Mouse (Mus musculus) ES-E14 (cell line): ENCODE data around the gene Enah.

ENCODE experiments used
- MAFK ChIP-seq: IDR thresholded peaks from 2 replicates; pipeline ENCODE4 v1.6.1; 2014; ENCODE audit warnings: mild to moderate bottlenecking, low read depth, low read length, inconsistent platforms; ENCODE audit not compliant: insufficient read depth
- ZC3H11A ChIP-seq: IDR thresholded peaks from 2 replicates; pipeline ENCODE4 v1.6.1; 2012; ENCODE audit warnings: low read depth, mild to moderate bottlenecking, inconsistent platforms, low read length, borderline replicate concordance

- no peak for TF ChIP-seq ZC3H11A
- TF ChIP-seq MAFK: no peak
Observed at GRCm38 (mm10) chr1:181997791-181998190, 22.0 kb downstream of the Enah start.
